Mouse (Mus musculus): ENCODE data around the gene Trmt5.

GRCm38 (mm10) chr12:73332701-73333100, 46.2 kb upstream of the Trmt5 start:
- TF ChIP-seq USF1 (IDR thresholded peaks at IDR 0.05; ENCODE audit: low read depth) (no peak), CTCF (IDR thresholded peaks at IDR 0.05; ENCODE audit: control insufficient read depth, insufficient read depth, insufficient read length) (no peak), MYOG (IDR thresholded peaks at IDR 0.05; ENCODE audit: control insufficient read depth, extremely low read depth, insufficient read length) (no peak)

All from C2C12 (cell line).